In genomic region chr6:87594188-87594587, GRCm38 (mm10) we compare ENCODE assay signal across 17 mouse cellular contexts.
"Had no signal": no experiment of that assay in that cellular context is flagged by ENCODE, and none has a peak within 500 bp of the region (broad histone marks: within the 10 kb centered on the region; RNA-seq: fewer than 3 reads in every experiment).

No protein-coding gene starts in this region.

- H3K27ac ChIP-seq: liver, embryonic 15.5 days; lung, embryonic 15.5 days; macrophage; midbrain, embryonic 12.5 days; midbrain, embryonic 15.5 days; neural tube, embryonic 12.5 days; stomach, embryonic 15.5 days; stomach, postnatal 0 days had no signal

- H3K36me3 ChIP-seq: liver, embryonic 15.5 days; lung, embryonic 15.5 days; midbrain, embryonic 12.5 days; midbrain, embryonic 15.5 days; neural tube, embryonic 12.5 days; stomach, embryonic 15.5 days had no signal

- H3K9me3 ChIP-seq: liver, embryonic 15.5 days; lung, embryonic 15.5 days; megakaryocyte, embryonic 14.5 days; midbrain, embryonic 12.5 days; midbrain, embryonic 15.5 days; neural tube, embryonic 12.5 days; stomach, embryonic 15.5 days had no signal

- DNase-seq: liver, postnatal 0 days; lung, adult 2 months; lung, postnatal 14 days; lung, postnatal 36 days; right cerebral cortex, postnatal 14 days; thymus, adult 2 months; thymus, postnatal 25 days; thymus, postnatal 4 days had no signal

- H3K4me3 ChIP-seq: liver, embryonic 15.5 days; lung, embryonic 15.5 days; megakaryocyte, embryonic 14.5 days; midbrain, embryonic 12.5 days; midbrain, embryonic 15.5 days; neural tube, embryonic 12.5 days; stomach, embryonic 15.5 days had no signal

- H3K27me3 ChIP-seq: midbrain, embryonic 15.5 days; stomach, embryonic 15.5 days had no signal
